ENCODE assay signal across 26 mouse cellular contexts in the genomic region with DNA sequence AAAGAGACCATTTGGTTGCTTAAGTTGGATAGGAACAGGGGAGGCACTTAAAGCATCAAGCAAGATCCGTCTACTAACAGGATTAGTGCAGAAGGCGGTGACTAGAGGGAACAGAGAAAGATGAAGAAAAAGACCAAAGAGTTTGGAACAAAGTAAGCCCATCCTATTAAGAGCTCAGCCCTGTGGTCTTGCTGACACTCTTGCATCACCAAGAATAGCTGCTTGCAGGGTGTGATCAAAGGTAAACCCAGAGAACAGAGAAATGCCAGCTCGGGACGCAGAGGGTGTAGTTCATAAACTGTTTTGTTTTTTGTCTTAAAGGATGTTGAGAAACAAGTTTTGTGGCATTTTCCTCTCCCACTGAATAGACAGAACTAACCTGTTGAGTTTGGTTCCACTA.
"Had no signal": no experiment of that assay in that cellular context is flagged by ENCODE, and none has a peak within 500 bp of the region (broad histone marks: within the 10 kb centered on the region; RNA-seq: fewer than 3 reads in every experiment).

No protein-coding gene starts in this region.

- H3K9me3 ChIP-seq: embryonic facial prominence, embryonic 12.5 days; embryonic facial prominence, embryonic 15.5 days; forebrain, embryonic 10.5 days; forebrain, embryonic 12.5 days; forebrain, embryonic 13.5 days; forebrain, embryonic 15.5 days had no signal

- ATAC-seq: forebrain, embryonic 13.5 days; forebrain, embryonic 14.5 days; forebrain, embryonic 15.5 days; forebrain, embryonic 16.5 days; forebrain, postnatal 0 days had no signal

- H3K27ac ChIP-seq: embryonic facial prominence, embryonic 12.5 days; embryonic facial prominence, embryonic 15.5 days; forebrain, embryonic 10.5 days; forebrain, embryonic 12.5 days; forebrain, embryonic 13.5 days; forebrain, embryonic 15.5 days; gastrocnemius, adult 2 months; heart, adult 2 months had no signal

- H3K4me1 ChIP-seq: embryonic facial prominence, embryonic 12.5 days; embryonic facial prominence, embryonic 15.5 days; forebrain, embryonic 10.5 days; forebrain, embryonic 13.5 days; forebrain, embryonic 15.5 days had no signal

- H3K9ac ChIP-seq: embryonic facial prominence, embryonic 12.5 days; embryonic facial prominence, embryonic 15.5 days; forebrain, embryonic 12.5 days; forebrain, embryonic 13.5 days; forebrain, embryonic 15.5 days; forebrain, postnatal 0 days had no signal

- H3K27me3 ChIP-seq: embryonic facial prominence, embryonic 12.5 days; embryonic facial prominence, embryonic 15.5 days; forebrain, embryonic 12.5 days; forebrain, embryonic 13.5 days; forebrain, embryonic 15.5 days had no signal

- DNase-seq: cerebellum, adult 2 months; cerebellum, adult 8-10 months; cerebellum, adult 9-10 months; cerebellum, adult 9-11 months; cerebellum, postnatal 10 days; cerebellum, postnatal 14 days; cerebellum, postnatal 25 days; cerebellum, postnatal 36 days; embryo, embryonic 11 days; forebrain, postnatal 0 days; gastrocnemius, adult 2 months; gastrocnemius, postnatal 10 days; gastrocnemius, postnatal 14 days; gastrocnemius, postnatal 25 days; gastrocnemius, postnatal 36 days; heart, adult 18-20 months; heart, adult 2 months had no signal

- H3K36me3 ChIP-seq: embryonic facial prominence, embryonic 12.5 days; embryonic facial prominence, embryonic 15.5 days; forebrain, embryonic 10.5 days; forebrain, embryonic 12.5 days; forebrain, embryonic 15.5 days had no signal

- H3K4me2 ChIP-seq: embryonic facial prominence, embryonic 12.5 days; embryonic facial prominence, embryonic 15.5 days; forebrain, embryonic 12.5 days; forebrain, embryonic 13.5 days; forebrain, embryonic 15.5 days had no signal

- H3K4me3 ChIP-seq: embryonic facial prominence, embryonic 12.5 days; embryonic facial prominence, embryonic 15.5 days; erythroblast, embryonic 14.5 days; forebrain, embryonic 10.5 days; forebrain, embryonic 12.5 days; forebrain, embryonic 13.5 days; forebrain, embryonic 15.5 days; gastrocnemius, adult 2 months; heart, adult 2 months had no signal
